Mouse (Mus musculus) layer of hippocampus, adult 11-12 months (tissue): ENCODE data around the gene Ercc6.

ENCODE experiments used
- DNase-seq: peaks from one replicate; pipeline ENCODE4 v3.0.0; 2022; ENCODE audit warnings: low spot score

The Ercc6 gene

DNA sequence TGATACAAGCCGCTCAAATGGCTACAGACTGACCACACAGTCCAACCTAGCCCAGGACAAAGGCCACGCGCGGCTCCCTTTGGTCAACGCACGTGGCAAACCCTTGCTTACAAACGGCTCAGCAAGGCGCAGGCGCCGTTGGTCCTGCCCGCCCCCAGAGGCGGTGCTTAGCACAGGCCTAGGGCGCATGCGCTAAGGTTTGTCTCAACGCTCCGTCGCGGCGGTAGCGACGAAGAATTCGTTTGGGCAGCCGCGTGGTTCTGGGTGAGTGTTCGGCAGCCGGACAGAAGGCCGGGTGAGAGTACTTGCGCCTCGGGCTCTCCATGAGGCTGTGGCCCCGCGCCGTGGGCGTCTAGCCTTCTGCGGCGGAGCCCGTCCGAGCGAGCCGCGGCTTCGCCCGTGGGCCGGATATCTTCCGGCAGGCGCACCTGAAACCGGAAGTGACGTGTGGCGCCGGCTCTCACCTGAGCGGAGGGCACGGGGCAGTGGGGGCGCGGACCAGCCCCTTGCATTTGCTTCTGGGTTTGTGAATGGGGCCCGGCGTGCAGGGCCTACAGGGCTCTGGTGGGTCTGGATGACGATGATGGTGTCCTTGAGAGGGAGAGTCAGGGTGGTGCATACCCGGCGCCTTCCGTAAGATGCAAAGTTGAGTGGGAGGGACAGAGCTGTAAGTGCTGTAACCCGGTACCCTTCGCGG lies at the start of gene Ercc6:
TSS of gene Ercc6 (plus strand) at position 186 of the 697 bp plus-strand sequence.
- DNase-seq: peak; percentile 92

GRCm38 (mm10) chr14:32464601-32465505 lies 48.5 kb upstream of the Ercc6 start, which contains the start of gene Slc18a3:
Gene Slc18a3, minus strand, starts transcription at chr14:32464850.
- no peak for DNase-seq

DNA sequence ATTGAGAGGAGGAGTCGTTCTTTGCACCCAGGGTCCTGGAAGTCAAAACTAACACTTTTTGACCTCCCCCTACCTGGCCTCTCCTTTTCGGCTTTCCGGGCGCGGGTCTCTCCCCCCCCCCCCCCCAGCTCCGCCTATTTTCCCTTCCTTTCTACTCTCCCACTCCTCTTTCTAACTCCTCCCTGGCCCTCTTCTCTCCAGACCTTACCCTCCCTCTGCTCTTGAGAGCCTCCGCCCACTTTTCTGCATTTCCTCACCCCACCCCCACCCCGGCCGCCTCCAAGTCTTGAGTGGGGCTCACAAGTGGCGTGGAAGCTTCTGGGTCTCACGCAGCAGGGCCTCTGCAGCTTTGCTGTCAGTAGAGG lies 47.8 kb upstream of the Ercc6 start:
- DNase-seq: no peak

- DNase-seq: no peak
Measured at GRCm38 (mm10) chr14:32465889-32466288, 47.4 kb upstream of the Ercc6 start, which contains the start of gene Chat. Gene Chat, minus strand, starts transcription at chr14:32465989.

DNA sequence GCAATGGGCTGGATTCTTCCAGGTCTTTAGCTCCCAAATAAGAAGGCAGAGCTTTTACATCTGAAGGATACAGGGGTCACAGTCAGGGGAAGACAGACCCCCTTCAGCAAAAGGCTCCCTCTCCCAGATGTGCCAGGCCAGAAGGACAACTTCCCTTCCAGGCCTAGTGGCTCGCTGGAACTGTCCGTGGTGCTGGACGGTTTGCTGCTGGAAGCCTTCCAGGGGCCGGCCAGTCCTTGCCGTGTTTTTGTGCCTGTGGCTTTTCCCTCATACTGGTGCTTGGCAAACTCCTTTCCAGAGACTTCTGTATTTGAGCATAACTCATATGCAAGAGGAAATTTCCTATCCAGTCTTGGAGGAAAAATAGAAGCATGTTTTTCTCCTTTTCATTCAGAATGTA lies 45.7 kb upstream of the Ercc6 start:
- DNase-seq: no peak

DNA sequence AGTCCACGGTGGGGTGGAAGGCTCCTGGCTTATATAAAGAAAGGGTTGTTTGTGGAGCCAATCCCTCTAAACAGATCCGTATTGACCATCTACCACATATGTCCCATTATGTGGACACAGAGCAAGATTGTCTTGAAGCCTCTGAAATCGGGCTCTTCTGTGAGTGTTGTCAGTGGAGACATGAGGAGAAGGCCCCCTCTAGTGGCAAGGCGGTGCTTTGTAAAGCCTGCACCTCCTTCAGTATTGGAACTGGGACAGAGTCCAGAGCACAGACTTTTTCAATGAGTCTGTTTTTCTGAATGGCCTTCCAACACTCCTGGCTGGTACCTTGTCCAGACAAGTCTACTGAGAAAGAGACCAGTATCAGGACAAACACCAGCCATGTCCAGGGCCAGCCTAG lies 40.3 kb upstream of the Ercc6 start:
- DNase-seq: peak; percentile 74

GRCm38 (mm10) chr14:32476559-32476958 lies 36.8 kb upstream of the Ercc6 start:
- no peak for DNase-seq

- DNase-seq: no peak
Measured at GRCm38 (mm10) chr14:32477581-32477980, 35.7 kb upstream of the Ercc6 start.

GRCm38 (mm10) chr14:32482061-32482460 lies 31.3 kb upstream of the Ercc6 start:
- no peak for DNase-seq

- DNase-seq: no peak
Measured at GRCm38 (mm10) chr14:32492521-32492920, 20.8 kb upstream of the Ercc6 start.

DNA sequence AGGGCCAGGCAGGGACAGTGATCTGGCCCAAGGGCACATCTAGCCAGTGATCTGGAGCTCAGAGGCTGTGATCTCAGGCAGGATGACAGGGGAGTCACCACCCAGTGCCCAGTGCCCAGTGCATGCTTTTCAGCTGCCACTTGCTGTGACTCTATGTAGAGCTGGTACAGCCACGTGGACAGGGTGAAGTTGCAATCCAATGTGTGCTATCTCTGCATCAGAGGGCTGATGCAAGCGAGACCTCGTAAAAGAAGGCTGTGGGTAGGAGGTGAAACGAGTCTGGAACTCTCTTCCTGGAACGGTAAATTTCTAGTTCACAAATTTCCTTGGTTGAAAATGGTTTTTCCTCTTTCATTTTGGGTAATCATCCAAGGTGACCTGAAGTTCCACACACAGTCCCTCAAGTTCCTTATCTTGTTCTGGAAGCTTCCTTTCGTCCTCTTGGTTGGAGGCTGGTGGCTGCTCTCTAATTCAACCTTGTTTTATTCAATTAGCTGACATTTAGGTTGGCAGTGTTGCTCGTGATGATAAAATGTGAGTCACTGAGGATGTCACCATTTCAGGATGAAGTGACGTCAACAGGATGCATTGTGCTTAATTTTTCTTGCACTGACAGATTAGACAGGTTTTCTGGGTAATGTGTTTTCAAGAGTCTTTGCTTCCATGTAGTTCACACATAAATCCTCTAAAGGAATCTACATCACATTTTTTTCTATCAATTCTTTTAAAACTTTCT lies 17.0 kb upstream of the Ercc6 start:
- DNase-seq: no peak

- DNase-seq: no peak
Measured at GRCm38 (mm10) chr14:32501303-32501702, 12.0 kb upstream of the Ercc6 start.

DNA sequence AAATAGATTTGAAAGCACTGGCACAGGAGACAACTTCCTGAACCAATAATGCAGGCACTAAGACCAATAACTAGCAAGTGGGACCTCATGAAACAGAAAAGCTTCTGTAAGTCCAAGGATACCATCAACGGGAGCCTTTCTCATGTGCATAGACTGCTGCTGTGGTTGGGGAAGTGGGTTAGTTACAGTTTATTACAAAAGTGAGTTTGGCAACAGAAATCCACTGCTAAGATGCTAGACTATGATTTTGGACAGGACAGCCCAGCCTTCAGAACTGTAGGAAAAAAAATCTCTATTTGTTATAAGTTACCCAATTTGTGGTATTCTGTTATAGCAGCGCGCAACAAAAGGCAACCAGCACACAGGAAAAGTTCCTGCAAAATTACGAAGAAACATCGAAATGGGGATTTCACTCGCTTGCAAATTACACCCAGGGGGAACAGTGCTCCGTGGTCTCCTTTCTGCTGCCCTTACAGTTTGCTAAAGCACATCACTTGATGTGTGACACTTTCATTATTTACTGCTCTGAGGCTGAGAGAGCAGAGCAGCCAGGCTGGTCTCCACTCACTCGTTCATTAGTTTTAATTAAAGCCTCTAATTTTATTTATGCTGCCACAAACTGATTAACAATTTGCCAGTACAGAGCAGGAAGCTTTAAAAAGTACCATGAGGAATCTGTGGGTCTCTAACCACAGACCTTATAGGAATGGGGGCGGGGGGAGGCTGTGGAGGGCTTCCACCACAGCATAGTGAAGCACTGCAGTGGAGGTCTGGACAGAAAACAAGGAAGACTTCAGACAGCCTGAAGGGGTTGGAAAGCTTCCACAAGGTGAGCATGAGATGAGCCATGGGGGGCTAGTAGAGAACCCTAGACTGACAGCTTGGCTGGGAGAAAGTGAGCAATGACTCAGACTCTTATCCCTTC lies 10.3 kb upstream of the Ercc6 start:
- DNase-seq: no peak

DNA sequence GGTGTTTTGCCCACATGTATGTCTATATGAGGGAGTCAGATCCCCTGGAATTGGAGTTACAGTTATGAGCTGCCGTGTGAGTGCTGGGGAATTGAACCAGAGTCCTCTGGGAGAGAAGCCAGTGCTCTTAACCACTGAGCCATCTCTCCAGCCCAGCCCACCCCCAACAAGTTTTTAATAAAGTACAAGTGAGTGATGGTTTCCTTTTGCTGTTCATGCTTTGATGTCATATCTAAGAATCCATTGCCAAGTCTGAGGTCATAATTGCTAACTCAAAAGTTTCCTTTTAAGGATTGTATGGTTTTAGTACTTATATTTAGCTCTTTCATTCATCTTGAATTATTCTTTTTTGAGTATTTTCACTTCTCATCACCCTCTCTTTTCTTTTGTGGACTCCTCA lies 9.4 kb upstream of the Ercc6 start:
- DNase-seq: no peak

DNA sequence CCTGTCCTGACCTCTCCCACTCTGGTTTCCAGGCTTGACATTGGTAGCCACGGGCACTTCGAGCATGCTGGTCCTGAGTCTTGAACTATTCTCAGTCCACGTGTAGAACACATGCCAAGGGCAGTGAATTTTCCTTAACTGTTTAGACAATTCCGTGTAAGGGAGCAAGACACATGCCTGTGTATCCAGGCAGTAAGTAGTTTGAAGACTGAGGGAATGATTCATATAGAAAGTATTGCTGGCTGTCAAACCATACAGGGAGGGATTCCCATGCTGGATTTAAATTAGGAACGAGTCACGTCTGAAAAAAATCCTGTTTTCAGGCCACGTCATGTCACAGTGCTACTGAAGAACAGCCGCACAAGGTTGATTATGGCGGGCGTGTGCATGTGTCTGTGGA lies 7.0 kb upstream of the Ercc6 start:
- no peak for DNase-seq

GRCm38 (mm10) chr14:32507216-32507615 lies 6.1 kb upstream of the Ercc6 start:
- no peak for DNase-seq

DNA sequence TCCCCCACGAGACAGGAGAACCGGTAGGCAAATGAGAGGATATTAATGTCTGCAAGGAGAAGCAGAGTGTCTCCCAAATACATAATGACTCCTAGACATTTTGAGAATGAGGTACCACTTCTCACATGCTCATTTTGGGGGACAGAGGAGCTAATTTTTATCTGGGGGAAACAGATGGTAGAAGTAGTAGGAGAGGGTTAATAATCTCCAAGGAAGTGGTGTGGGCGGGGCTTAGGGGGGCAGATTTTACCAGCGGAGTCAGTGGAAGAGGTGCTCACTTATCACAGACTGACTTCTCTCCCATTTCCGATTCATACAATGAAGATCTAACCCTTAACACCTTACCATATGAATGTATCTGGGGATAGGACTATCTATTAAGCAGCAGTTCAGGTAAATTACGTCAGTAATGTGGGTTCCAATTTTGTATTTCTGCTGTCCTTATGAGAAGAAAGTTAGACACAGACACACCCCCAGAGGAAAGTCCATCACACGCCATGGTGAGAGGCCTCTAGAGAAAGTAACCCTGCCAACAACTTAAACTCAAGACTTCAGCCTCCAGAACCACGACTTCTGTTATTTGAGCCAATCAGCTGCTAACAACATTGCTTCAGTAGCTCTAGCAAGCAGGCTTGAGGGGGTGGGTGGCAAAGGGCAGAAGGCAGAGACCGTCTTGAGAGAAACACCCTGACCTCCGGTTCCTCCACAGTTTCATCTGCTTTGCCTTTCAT lies 5.1 kb upstream of the Ercc6 start:
- no peak for DNase-seq

DNA sequence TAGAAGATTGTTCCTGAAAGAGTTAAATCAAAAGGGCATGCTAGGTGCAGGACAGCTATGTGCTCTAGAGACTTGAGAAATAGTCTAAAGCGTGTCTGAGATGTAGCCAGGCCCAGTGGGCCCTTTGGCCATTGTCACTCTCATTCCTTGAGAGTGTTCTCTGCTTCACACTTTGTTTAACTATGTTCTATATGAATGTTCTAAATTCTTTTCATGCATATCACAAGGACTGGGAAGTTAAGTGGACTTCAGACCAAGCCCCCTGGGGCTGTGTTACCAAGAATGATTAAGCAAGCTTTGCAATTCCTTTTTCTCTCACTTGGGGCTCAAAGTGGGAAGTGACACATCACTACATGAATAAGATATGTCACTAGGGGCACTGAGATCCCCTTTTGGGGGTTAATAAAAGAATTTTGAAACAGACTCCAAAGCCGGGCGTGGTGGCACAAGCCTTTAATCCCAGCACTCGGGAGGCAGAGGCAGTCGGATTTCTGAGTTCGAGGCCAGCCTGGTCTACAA lies 3.8 kb upstream of the Ercc6 start:
- no peak for DNase-seq

- DNase-seq: no peak
Measured at GRCm38 (mm10) chr14:32512912-32513311, 409 bp upstream of the Ercc6 start.

GRCm38 (mm10) chr14:32516086-32516485 lies 2.8 kb downstream of the Ercc6 start:
- DNase-seq: no peak

DNA sequence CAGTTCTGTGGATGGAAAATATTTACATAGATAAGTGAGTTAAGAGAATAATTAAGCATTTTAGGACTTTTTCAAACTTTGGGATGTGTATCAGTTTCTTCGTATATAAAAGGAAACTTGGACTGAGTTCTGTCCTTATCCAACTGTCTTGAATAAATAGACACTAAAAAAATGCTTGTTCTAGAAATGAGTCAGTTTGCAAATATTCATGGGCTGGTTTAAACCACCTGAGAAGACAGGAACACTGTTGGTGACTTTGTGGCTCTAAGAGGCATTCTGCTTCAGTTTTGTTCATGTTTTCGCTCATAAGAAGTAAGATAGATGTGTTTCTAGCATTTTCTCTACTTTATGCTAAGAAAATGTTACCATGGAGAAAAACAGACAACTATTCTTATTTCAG lies 5.2 kb downstream of the Ercc6 start:
- no peak for DNase-seq
